Mouse (Mus musculus) frontal cortex, postnatal 14 days (tissue): ENCODE results near the gene Cdkn3.
"Not testable (repeated sequence)": the region's sequence is repeated elsewhere in the genome, so short reads cannot be mapped to it uniquely, and the experiment has no call there.

ENCODE experiments used
- DNase-seq, 2 experiments: peaks; one replicate each; pipeline ENCODE4 v3.0.0; 2022; ENCODE audit warnings: low spot score in 2 of 2

The Cdkn3 gene

DNA sequence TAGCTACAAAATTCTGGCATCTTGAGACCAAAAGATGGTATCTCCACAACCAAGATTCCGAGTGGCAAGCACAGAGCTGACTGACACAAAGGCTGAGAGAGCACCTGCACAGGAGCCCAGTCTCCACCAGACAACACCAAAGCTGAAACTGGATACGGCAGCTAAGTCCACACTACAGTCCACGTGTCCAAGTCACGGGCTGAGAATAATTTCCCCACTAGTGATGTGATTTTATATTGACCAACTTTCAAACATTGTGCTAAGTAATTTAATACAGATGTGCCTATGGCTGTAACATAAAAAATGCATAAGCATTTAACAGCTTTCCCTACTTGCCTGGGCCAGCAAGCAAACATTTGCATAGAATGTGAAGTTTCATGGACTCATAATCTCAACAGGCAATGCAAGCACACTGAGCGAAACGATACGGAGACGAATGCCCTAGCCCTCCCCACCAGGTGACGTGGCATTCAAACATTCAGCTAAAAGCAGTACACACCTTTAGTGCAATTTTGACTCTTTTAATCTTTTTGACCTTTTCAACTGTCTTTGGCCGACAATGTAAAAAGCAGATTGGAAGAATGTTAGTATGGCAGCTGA is 23.1 kb downstream of the Cdkn3 start:
- no peak for DNase-seq

- DNase-seq = no peak
Observed at GRCm38 (mm10) chr14:46785247-46785646, 24.9 kb downstream of the Cdkn3 start.

DNA sequence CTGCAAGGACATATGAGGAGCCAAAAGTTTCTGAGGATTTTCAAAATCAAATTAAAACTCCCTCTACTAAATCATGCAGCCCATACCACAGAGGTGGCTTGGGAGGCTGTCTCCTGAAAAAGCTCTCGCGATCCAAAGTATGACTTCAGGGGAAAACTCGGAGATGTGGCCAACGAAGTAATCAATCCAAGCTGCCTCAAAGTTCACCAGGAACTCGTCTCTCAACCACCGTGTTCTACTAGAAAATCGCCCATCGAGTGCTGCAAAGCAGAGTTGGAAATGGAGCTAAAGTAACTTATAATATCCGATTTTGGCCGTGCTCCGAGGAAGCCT is 27.1 kb downstream of the Cdkn3 start:
- no peak for DNase-seq

GRCm38 (mm10) chr14:46787787-46788504 is 27.6 kb downstream of the Cdkn3 start, which contains the start of gene Cnih1:
Cnih1 (minus strand) TSS chr14:46788411.
- DNase-seq = peak; percentile 75 to 85

DNA sequence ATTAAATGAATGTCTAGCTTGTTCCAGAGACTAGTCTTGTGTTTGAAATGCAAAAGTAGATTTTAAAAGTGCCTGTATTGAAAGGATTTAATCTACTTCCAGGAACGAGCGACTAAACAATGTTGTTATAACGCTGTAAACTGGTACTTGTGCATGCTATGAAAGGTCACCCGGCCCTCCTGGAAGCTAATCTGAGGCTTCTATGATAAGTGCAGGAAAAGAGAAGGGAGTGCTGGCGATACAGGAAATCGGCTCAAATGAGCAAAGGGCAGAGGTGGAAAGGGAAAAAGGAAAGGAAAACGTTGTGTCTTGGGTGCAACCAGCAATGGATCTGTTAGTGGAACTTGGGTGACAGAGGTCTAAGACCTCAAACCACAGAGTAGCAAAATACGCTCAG is 28.2 kb downstream of the Cdkn3 start:
- DNase-seq = no peak

DNA sequence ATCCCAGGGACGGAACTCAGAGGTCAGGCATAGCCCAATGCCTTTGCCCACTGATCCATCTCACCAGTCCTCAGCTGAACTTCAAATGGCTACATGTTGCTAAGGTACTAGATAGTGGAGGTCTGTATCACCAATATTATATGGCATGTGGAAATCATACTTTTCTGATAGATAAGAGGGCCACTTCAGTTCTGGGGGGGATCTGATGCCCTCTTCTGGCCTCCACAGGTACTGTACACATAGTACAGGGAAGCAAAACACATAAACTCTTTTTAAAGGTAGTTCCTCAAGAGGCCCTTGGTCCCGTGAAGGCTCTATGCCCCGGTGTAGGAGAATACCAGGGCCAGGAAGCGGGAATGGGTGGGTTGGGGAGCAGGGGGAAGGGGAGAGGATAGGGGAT is 30.0 kb downstream of the Cdkn3 start:
- DNase-seq = no peak

GRCm38 (mm10) chr14:46790723-46791122 is 30.4 kb downstream of the Cdkn3 start:
- DNase-seq = no peak

DNA sequence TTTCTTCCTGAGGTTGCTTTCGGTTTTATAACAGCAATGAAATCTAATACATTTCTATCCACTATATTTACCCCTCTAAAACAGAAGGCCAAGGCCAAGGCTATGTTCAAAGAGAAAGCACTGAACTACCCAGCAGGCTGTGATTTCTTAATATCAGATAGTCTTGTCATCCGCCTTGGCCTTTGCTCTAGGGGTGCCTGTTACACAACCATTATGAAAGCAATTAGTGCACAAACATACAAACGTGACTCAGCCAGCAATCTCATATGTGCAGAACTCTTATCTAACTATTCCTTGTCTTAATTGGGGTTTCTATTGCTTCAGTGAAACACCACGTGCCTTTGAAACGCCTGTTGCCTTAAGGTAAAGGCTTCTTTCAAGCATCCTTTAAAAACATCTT is 33.8 kb downstream of the Cdkn3 start:
- no peak for DNase-seq

GRCm38 (mm10) chr14:46800684-46801345 is 40.5 kb downstream of the Cdkn3 start:
- no peak for DNase-seq

GRCm38 (mm10) chr14:46803259-46803658 is 42.9 kb downstream of the Cdkn3 start:
- no peak for DNase-seq

- no peak for DNase-seq
Observed at GRCm38 (mm10) chr14:46803791-46804190, 43.5 kb downstream of the Cdkn3 start.

- no peak for DNase-seq
Observed at GRCm38 (mm10) chr14:46806186-46806585, 45.8 kb downstream of the Cdkn3 start.

DNA sequence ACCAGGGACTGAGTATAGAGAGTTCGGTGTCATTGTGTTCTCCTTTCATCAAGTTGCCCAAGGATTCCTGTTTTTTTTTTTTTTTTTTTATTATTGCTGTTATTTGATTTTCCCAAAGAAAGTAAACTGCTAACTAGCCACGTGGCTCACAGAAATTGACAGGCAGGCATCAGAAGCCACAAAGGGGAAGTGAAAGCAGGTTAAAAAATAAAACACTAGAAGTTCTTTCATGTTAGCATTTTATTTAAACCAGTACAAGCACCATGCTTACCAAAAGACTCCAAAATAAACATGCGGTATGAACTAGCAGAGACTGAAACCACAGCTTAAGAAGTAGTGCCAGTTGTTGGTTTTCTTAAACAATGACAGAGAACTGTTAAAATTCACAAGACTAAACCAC is 47.6 kb downstream of the Cdkn3 start:
- no peak for DNase-seq

DNA sequence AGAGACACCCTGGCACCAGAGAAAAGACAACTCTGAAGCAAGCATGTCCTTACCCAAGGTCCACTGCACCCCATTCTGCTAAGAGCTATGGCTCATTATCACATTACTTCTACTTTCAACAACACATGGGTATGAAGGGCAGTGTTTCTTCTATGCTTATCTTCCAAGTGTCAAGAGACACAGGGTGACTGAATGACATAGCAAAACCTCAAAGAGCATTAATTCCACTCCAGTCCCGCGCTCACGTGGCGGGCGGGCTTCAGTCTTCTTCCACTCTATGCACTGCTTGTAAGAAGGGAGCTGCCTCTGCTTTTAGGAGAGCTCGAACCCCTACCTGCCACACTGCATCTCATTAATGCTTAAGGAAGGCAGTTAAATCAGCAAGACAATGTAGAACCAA is 55.3 kb downstream of the Cdkn3 start:
- no peak for DNase-seq

DNA sequence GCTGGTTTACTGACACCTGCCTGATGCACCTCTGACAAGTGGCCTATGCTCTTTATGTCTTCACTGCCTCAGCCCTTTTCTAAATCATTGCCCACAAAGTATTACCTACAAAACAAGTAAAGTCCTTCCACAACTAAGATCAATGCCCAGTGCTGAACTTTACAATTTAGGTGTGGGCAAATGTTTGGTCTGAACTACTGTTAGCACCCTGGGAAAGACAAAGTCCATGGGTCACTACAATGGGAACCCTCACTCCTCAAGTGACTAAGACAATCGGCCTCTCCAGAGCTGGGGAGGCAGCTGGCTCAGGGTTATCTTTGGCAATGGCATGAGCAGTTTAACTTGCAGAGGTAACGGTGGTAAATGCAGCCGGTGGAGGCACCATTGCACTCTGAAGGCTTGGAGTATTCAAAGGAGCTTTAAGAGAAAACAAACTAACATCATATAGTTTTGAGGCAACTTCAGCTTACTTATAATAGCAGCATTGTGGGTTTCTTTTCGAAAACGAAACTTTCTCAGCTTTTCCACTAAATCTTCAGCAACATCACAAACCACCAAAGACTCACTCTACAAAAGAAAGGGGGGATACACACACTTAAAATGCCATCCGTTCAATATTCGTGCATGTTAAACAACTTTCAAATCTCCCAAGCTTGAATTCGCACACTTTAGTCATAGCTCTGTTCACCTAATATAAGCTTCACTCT is 56.7 kb downstream of the Cdkn3 start:
- DNase-seq = no peak

- no peak for DNase-seq
Observed at GRCm38 (mm10) chr14:46818743-46819142, 58.4 kb downstream of the Cdkn3 start.

DNA sequence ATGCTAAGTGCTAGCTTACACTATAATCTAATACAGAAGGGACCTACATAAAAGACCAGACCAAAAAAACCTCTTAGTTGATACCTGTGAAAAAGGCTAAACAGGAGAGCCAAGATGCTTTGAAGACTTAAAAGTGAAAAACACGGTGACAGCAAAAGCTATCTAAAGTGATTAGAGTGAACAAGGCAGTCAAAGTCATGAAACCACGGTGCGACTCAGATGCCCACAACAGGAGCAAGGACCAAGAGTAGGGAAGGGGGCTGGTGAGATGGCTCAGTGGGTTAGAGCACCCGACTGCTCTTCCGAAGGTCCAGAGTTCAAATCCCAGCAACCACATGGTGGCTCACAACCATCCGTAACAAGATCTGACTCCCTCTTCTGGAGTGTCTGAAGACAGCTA is 59.6 kb downstream of the Cdkn3 start:
- not testable (repeated sequence) for DNase-seq
